Mouse (Mus musculus): ENCODE results near the gene Spice1.

- TF ChIP-seq GATA1 (IDR thresholded peaks at IDR 0.05; ENCODE audit: low read length) (no peak), TAL1 (IDR thresholded peaks at IDR 0.05; ENCODE audit: low read length) (no peak)
Measured at GRCm38 (mm10) chr16:44337541-44337940, 9.4 kb upstream of the Spice1 start.
